12 mouse cellular contexts compared by ENCODE assay signal in the genomic region with DNA sequence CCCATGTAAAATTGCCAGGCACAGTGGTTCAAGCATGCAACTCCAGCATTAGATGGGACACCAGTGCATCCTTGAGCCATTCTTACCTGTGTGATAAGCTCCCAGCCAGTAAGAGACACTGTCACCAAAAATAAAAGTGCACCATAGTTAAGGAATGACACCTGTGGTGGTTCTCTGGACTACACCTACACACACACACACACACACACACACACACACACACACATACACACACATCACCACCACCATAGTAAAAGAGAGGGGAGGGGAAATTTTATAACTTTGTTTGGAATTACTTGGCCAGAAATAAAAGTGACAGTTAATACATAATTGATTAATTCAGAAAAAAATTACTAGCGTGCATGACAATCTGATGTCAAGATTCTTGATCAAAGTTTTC.
"Had no signal": no experiment of that assay in that cellular context is flagged by ENCODE, and none has a peak within 500 bp of the region (broad histone marks: within the 10 kb centered on the region; RNA-seq: fewer than 3 reads in every experiment).

No protein-coding gene starts in this region.

- H3K4me1 ChIP-seq: limb, embryonic 13.5 days had no signal

- H3K4me3 ChIP-seq: layer of hippocampus, adult 2 months; limb, embryonic 13.5 days had no signal

- H3K27ac ChIP-seq: layer of hippocampus, adult 2 months; limb, embryonic 13.5 days; liver, embryonic 14.5 days; stomach, postnatal 0 days had no signal

- H3K4me2 ChIP-seq: limb, embryonic 13.5 days had no signal

- H3K9me3 ChIP-seq: limb, embryonic 13.5 days had no signal

- H3K36me3 ChIP-seq: limb, embryonic 13.5 days had no signal

- H3K9ac ChIP-seq: limb, embryonic 13.5 days; liver, embryonic 14.5 days had no signal

- DNase-seq: kidney, adult 11 months; kidney, adult 9 months; kidney, postnatal 10 days; kidney, postnatal 4 days; left cerebral cortex, postnatal 4 days; lung, adult 18-20 months; lung, postnatal 36 days; thymus, postnatal 4 days had no signal

- H3K27me3 ChIP-seq: limb, embryonic 13.5 days had no signal
